ENCODE assay signal across 9 mouse cellular contexts in genomic region chr17:80943835-80944529, GRCm38 (mm10). TPM values are rescaled to one million over a fixed set of nuclear protein-coding genes. Genes with fewer than 3 reads are reported as not detected.
A peak's percentile ranks its signal among the peaks of the same experiment; 100 is the strongest.
DNase-seq lines count a peak whose midpoint lies in the region; ATAC-seq and TF ChIP-seq lines count a peak whose summit lies in the region.
"Had no signal": no experiment of that assay in that cellular context is flagged by ENCODE, and none has a peak within 500 bp of the region (broad histone marks: within the 10 kb centered on the region; RNA-seq: fewer than 3 reads in every experiment).

No protein-coding gene starts in this region.

- H3K4me2 ChIP-seq in liver, embryonic 11.5 days: peak overlapping the region; percentile 87

- H3K4me1 ChIP-seq in E14TG2a.4 (replicated peaks; ENCODE audit: low read depth, low read length): peaks cover 6% of the 10 kb centered on the region
- peaks cover 18% of the 10 kb centered on the region for H3K4me1 ChIP-seq in forebrain, embryonic 10.5 days
- no peaks in the 10 kb centered on the region for H3K4me1 ChIP-seq in liver, embryonic 11.5 days (replicated peaks; ENCODE audit: control insufficient read depth, insufficient read depth, low read length)

- TF ChIP-seq CTCF in E14TG2a.4 (conservative IDR thresholded peaks at IDR 0.05; ENCODE audit: low read length): no peak

- peak overlapping the region; percentile 89 for H3K4me3 ChIP-seq in E14TG2a.4 (replicated peaks; ENCODE audit: low read length)
- peak overlapping the region; percentile 84 for H3K4me3 ChIP-seq in forebrain, embryonic 10.5 days
- peak overlapping the region; percentile 59 for H3K4me3 ChIP-seq in liver, embryonic 11.5 days (ENCODE audit: low read depth, low read length)
- H3K4me3 ChIP-seq: erythroblast, embryonic 14.5 days had no signal

- WGBS in forebrain, embryonic 10.5 days: 9% methylated on average over 13 of the region's 26 CpGs
- WGBS in liver, embryonic 11.5 days: 7% methylated on average over 23 of the region's 26 CpGs

- H3K27ac ChIP-seq in forebrain, embryonic 10.5 days: peak overlapping the region; percentile 90
- H3K27ac ChIP-seq in liver, embryonic 11.5 days (ENCODE audit: low read depth, low read length): no peak overlapping the region

- no peaks in the 10 kb centered on the region for H3K9me3 ChIP-seq in E14TG2a.4 (ENCODE audit: low read length)
- no peaks in the 10 kb centered on the region for H3K9me3 ChIP-seq in forebrain, embryonic 10.5 days
- H3K9me3 ChIP-seq in liver, embryonic 11.5 days (ENCODE audit: control insufficient read depth, low read length): no peaks in the 10 kb centered on the region

- DNase-seq in embryo, embryonic 9.5 days (ENCODE audit: extremely low spot score): peak; percentile 16
- no peak for DNase-seq in embryo, embryonic 10 days (ENCODE audit: low spot score)
- DNase-seq in forebrain, embryonic 10.5 days (ENCODE audit: extremely low spot score, low spot score): peak; percentile 42
- no peak for DNase-seq in liver, embryonic 11.5 days (ENCODE audit: low spot score)
- no peak for DNase-seq in c-Kit-positive CD71-positive TER-119-positive erythroid progenitor cells, embryonic 14.5 days (ENCODE audit: low spot score)
- DNase-seq in gastrocnemius, postnatal 25 days: no peak
- no peak for DNase-seq in T-cell, adult 2 months (ENCODE audit: low spot score)

- H3K27me3 ChIP-seq in E14TG2a.4 (ENCODE audit: insufficient read depth, low read length): peaks cover 66% of the 10 kb centered on the region
- peaks cover 69% of the 10 kb centered on the region for H3K27me3 ChIP-seq in forebrain, embryonic 10.5 days (ENCODE audit: poor library complexity, severe bottlenecking)
- peaks cover 39% of the 10 kb centered on the region for H3K27me3 ChIP-seq in liver, embryonic 11.5 days (replicated peaks; ENCODE audit: control insufficient read depth, insufficient read depth, low read length)

- no peak for ATAC-seq in liver, embryonic 11.5 days (replicated peaks; ENCODE audit: low FRiP score)

- no peaks in the 10 kb centered on the region for H3K36me3 ChIP-seq in E14TG2a.4 (ENCODE audit: insufficient read depth, low read length)
- H3K36me3 ChIP-seq in forebrain, embryonic 10.5 days (replicated peaks): no peaks in the 10 kb centered on the region
- H3K36me3 ChIP-seq in liver, embryonic 11.5 days (ENCODE audit: control insufficient read depth, insufficient read depth, low read length): no peaks in the 10 kb centered on the region

- no peak overlapping the region for H3K9ac ChIP-seq in liver, embryonic 11.5 days (ENCODE audit: low read depth, low read length)

RNA-seq across cellular contexts. Expression of gene Tmem178, which starts 0.5 kb away (rescaled TPM):
- 3.0 and 4.8 TPM in 2 replicates for polyA plus RNA-seq in forebrain, embryonic 10.5 days (2016; fragmentation: Nextera tagmentation; extraction: Ambion mirVana)
- 1.4 and 1.9 TPM in 2 replicates for polyA plus RNA-seq in liver, embryonic 11.5 days (2014; fragmentation: Nextera tagmentation; extraction: Ambion mirVana)
- under 1 TPM; 0.20 to 0.27 TPM for total RNA-seq in gastrocnemius, postnatal 25 days (2021)
- polyA plus RNA-seq: erythroblast, embryonic 14.5 days had no signal

Comparison
In these comparisons a context has a peak if more than half of its experiments do, and no peak if none do; other contexts are left out.
1. DNase-seq: peak in embryo, embryonic 9.5 days (single experiment) and forebrain, embryonic 10.5 days (single experiment); none in embryo, embryonic 10 days (single experiment), liver, embryonic 11.5 days (single experiment), c-Kit-positive CD71-positive TER-119-positive erythroid progenitor cells, embryonic 14.5 days (single experiment), gastrocnemius, postnatal 25 days (single experiment) and T-cell, adult 2 months (single experiment).
2. Peak in every context shown above with its lines, with median percentiles within 50 percentile points of each other: H3K4me3 ChIP-seq.